In genomic region chr5:29824796-29825195, GRCm38 (mm10) we compare ENCODE assay signal across 9 mouse cellular contexts.
DNase-seq lines count a peak whose midpoint lies in the region; ATAC-seq and TF ChIP-seq lines count a peak whose summit lies in the region.
"Had no signal": no experiment of that assay in that cellular context is flagged by ENCODE, and none has a peak within 500 bp of the region (broad histone marks: within the 10 kb centered on the region; RNA-seq: fewer than 3 reads in every experiment).

No protein-coding gene starts in this region.

- WGBS in heart, adult 2 months: 27% methylated on average over 3 of the region's 3 CpGs
- 33% methylated on average over 3 of the region's 3 CpGs for WGBS in heart, embryonic 12.5 days
- WGBS in thymus, adult 2 months: 40% methylated on average over 3 of the region's 3 CpGs
- WGBS in kidney, embryonic 16.5 days: 39% methylated on average over 3 of the region's 3 CpGs
- 43% methylated on average over 3 of the region's 3 CpGs for WGBS in midbrain, postnatal 0 days

- H3K9ac ChIP-seq in heart, adult 2 months (ENCODE audit: low read depth, low read length): no peak overlapping the region
- no peak overlapping the region for H3K9ac ChIP-seq in heart, embryonic 12.5 days
- H3K9ac ChIP-seq in kidney, embryonic 16.5 days (replicated peaks; ENCODE audit: low read length): no peak overlapping the region
- no peak overlapping the region for H3K9ac ChIP-seq in midbrain, postnatal 0 days (replicated peaks; ENCODE audit: low read length, poor library complexity, severe bottlenecking)
- H3K9ac ChIP-seq: neural tube, embryonic 13.5 days had no signal

- intact Hi-C loops in heart, adult 2 months (cut with DNase I): loop anchor here (10.0 kb wide), 2 partner anchors 250 to 290 kb away; partner anchors contain the start of gene Tyms

- DNase-seq in heart, adult 2 months: no peak
- DNase-seq in thymus, adult 2 months: peak; percentile 53
- DNase-seq in thymus, adult 18-20 months: no peak
- peak; percentile 59 for DNase-seq in embryo, embryonic 10 days (ENCODE audit: low spot score)
- DNase-seq in midbrain, postnatal 0 days (ENCODE audit: low spot score): peak; percentile 78

- H3K4me3 ChIP-seq in heart, adult 2 months: no peak overlapping the region
- H3K4me3 ChIP-seq in heart, embryonic 12.5 days: no peak overlapping the region
- no peak overlapping the region for H3K4me3 ChIP-seq in thymus, adult 2 months (ENCODE audit: control insufficient read depth, insufficient read depth, low read length)
- no peak overlapping the region for H3K4me3 ChIP-seq in kidney, embryonic 16.5 days (ENCODE audit: low read length)
- H3K4me3 ChIP-seq in midbrain, postnatal 0 days (ENCODE audit: low read depth, low read length): no peak overlapping the region
- H3K4me3 ChIP-seq: neural tube, embryonic 13.5 days had no signal

- no peaks in the 10 kb centered on the region for H3K36me3 ChIP-seq in heart, adult 2 months (ENCODE audit: control insufficient read depth, insufficient read depth, low read length)
- no peaks in the 10 kb centered on the region for H3K36me3 ChIP-seq in heart, embryonic 12.5 days
- H3K36me3 ChIP-seq in thymus, adult 2 months (ENCODE audit: control insufficient read depth, insufficient read depth, low read length): no peaks in the 10 kb centered on the region
- no peaks in the 10 kb centered on the region for H3K36me3 ChIP-seq in kidney, embryonic 16.5 days (ENCODE audit: insufficient read depth, low read length)
- no peaks in the 10 kb centered on the region for H3K36me3 ChIP-seq in midbrain, postnatal 0 days (ENCODE audit: insufficient read depth, low read length)
- H3K36me3 ChIP-seq: neural tube, embryonic 13.5 days had no signal

- no peaks in the 10 kb centered on the region for H3K9me3 ChIP-seq in heart, embryonic 12.5 days (replicated peaks)
- H3K9me3 ChIP-seq in kidney, embryonic 16.5 days (ENCODE audit: low read length): no peaks in the 10 kb centered on the region
- no peaks in the 10 kb centered on the region for H3K9me3 ChIP-seq in midbrain, postnatal 0 days (ENCODE audit: low read length)
- H3K9me3 ChIP-seq: neural tube, embryonic 13.5 days had no signal

- no peak overlapping the region for H3K27ac ChIP-seq in heart, adult 2 months
- no peak overlapping the region for H3K27ac ChIP-seq in heart, embryonic 12.5 days (ENCODE audit: poor library complexity, severe bottlenecking)
- no peak overlapping the region for H3K27ac ChIP-seq in thymus, adult 2 months (ENCODE audit: control insufficient read depth, insufficient read depth, low read length)
- no peak overlapping the region for H3K27ac ChIP-seq in kidney, embryonic 16.5 days (ENCODE audit: low read length)
- H3K27ac ChIP-seq in midbrain, postnatal 0 days (ENCODE audit: low read depth, low read length): no peak overlapping the region
- H3K27ac ChIP-seq: neural tube, embryonic 13.5 days had no signal

- no peak for TF ChIP-seq POLR2A in heart, adult 2 months (IDR thresholded peaks at IDR 0.05; ENCODE audit: insufficient read depth, low read depth, low read length)
- no peak for TF ChIP-seq POLR2A in thymus, adult 2 months (IDR thresholded peaks at IDR 0.05; ENCODE audit: control insufficient read depth, extremely low read depth, insufficient read depth, low read length, poor library complexity)

- no peak overlapping the region for H3K4me2 ChIP-seq in heart, embryonic 12.5 days
- no peak overlapping the region for H3K4me2 ChIP-seq in kidney, embryonic 16.5 days (replicated peaks; ENCODE audit: low read depth, low read length)
- H3K4me2 ChIP-seq in midbrain, postnatal 0 days (ENCODE audit: low read depth, low read length, poor library complexity, severe bottlenecking): no peak overlapping the region
- H3K4me2 ChIP-seq: neural tube, embryonic 13.5 days had no signal

- TF ChIP-seq CTCF in heart, adult 2 months (IDR thresholded peaks at IDR 0.05): peak; percentile 77
- no peak for TF ChIP-seq CTCF in thymus, adult 2 months (IDR thresholded peaks at IDR 0.05; ENCODE audit: borderline replicate concordance, control insufficient read depth, extremely low read depth, insufficient read depth, low read length, poor library complexity)
- TF ChIP-seq CTCF in midbrain, postnatal 0 days (IDR thresholded peaks at IDR 0.05): peak; percentile 73

- no peak for ATAC-seq in heart, embryonic 12.5 days (ENCODE audit: insufficient number of reproducible peaks, low FRiP score)
- ATAC-seq in kidney, embryonic 16.5 days (ENCODE audit: low FRiP score, low TSS enrichment): 0 out of 2 replicates have a peak, but pooled peaks have one; percentile 19
- no peak for ATAC-seq in midbrain, postnatal 0 days (ENCODE audit: low FRiP score)
- no peak for ATAC-seq in erythroid progenitor cell, adult 5-6 weeks (replicated peaks; ENCODE audit: low FRiP score, poor library complexity, severe bottlenecking)

- no peak for TF ChIP-seq EP300 in heart, adult 2 months (IDR thresholded peaks at IDR 0.05; ENCODE audit: insufficient read depth, low read depth, low read length)

- no peaks in the 10 kb centered on the region for H3K79me2 ChIP-seq in heart, adult 2 months (replicated peaks; ENCODE audit: control insufficient read depth, insufficient read depth, low read length)

- no peaks in the 10 kb centered on the region for H3K27me3 ChIP-seq in heart, adult 2 months (ENCODE audit: control insufficient read depth, insufficient read depth, low read length)
- H3K27me3 ChIP-seq in heart, embryonic 12.5 days (replicated peaks): 0 out of 2 replicates have a peak, but pooled peaks cover under 1% of the 10 kb centered on the region
- no peaks in the 10 kb centered on the region for H3K27me3 ChIP-seq in thymus, adult 2 months (ENCODE audit: control insufficient read depth, insufficient read depth, low read length)
- H3K27me3 ChIP-seq in kidney, embryonic 16.5 days (ENCODE audit: insufficient read depth, low read length): no peaks in the 10 kb centered on the region
- no peaks in the 10 kb centered on the region for H3K27me3 ChIP-seq in midbrain, postnatal 0 days (ENCODE audit: insufficient read depth, low read length)
- H3K27me3 ChIP-seq: neural tube, embryonic 13.5 days had no signal

- no peaks in the 10 kb centered on the region for H3K4me1 ChIP-seq in heart, adult 2 months (ENCODE audit: control insufficient read depth, insufficient read depth, low read length)
- no peaks in the 10 kb centered on the region; the same call in 1 of the 2 replicates for H3K4me1 ChIP-seq in heart, embryonic 12.5 days (replicated peaks)
- no peaks in the 10 kb centered on the region for H3K4me1 ChIP-seq in thymus, adult 2 months (replicated peaks; ENCODE audit: control insufficient read depth, insufficient read depth, low read length)
- no peaks in the 10 kb centered on the region for H3K4me1 ChIP-seq in kidney, embryonic 16.5 days (ENCODE audit: insufficient read depth, low read length)
- H3K4me1 ChIP-seq in midbrain, postnatal 0 days (ENCODE audit: insufficient read depth, low read length): no peaks in the 10 kb centered on the region
- H3K4me1 ChIP-seq: neural tube, embryonic 13.5 days had no signal

Comparison
In these comparisons a context has a peak if more than half of its experiments do, and no peak if none do; other contexts are left out.
1. DNase-seq: peak in thymus, adult 2 months (single experiment), embryo, embryonic 10 days (single experiment) and midbrain, postnatal 0 days (single experiment); none in heart, adult 2 months (0 of 2) and thymus, adult 18-20 months (0 of 2).